Mouse (Mus musculus) T-cell, adult 66 days (primary cell): ENCODE data around the gene Maged2. TPM values are rescaled to one million over a fixed set of nuclear protein-coding genes. Genes with fewer than 3 reads are reported as not detected.

Experiments
- total RNA-seq, 2 experiments: library from RNA; stranded (reverse); gene quantifications; 3 replicates in 1 of 2; 4 replicates in 1 of 2; pipeline ENCODE4 v1.2.4; 2023

The Maged2 gene
- 1 to 10 TPM; 2.5 to 4.4 TPM for total RNA-seq

GRCm38 (mm10) chrX:150814139-150814469, at the start of gene Maged2:
TSS of gene Maged2 (minus strand) at chrX:150814345.

Other genes with a start within 250 kb of the Maged2 start
- gene Pfkfb1, start 226.1 kb downstream of the Maged2 start, total RNA-seq, result 1 to 10 TPM; 4.3 to 6.0 TPM
- 10 to 100 TPM; 18.0 to 22.9 TPM for gene Apex2, start 224.5 kb downstream of the Maged2 start, total RNA-seq
- gene Tro, start 156.8 kb downstream of the Maged2 start, total RNA-seq, result not detected
- gene Gnl3l, start 203.0 kb upstream of the Maged2 start, total RNA-seq, result 10 to 100 TPM; 51.0 to 56.4 TPM
- gene Fgd1, start 231.8 kb upstream of the Maged2 start, total RNA-seq, result not detected